Mouse (Mus musculus) regulatory T cell (primary cell): ENCODE measurements around the gene Tmem104.

Experiments used
- in situ Hi-C: fragments of 300-600 bp; cut with MboI, MseI; formaldehyde crosslinking; loops from one replicate; pipeline ENCODE4 v1.15.1; 2025; ENCODE audit warnings: high pct_unique_total_duplicates

The Tmem104 gene

DNA sequence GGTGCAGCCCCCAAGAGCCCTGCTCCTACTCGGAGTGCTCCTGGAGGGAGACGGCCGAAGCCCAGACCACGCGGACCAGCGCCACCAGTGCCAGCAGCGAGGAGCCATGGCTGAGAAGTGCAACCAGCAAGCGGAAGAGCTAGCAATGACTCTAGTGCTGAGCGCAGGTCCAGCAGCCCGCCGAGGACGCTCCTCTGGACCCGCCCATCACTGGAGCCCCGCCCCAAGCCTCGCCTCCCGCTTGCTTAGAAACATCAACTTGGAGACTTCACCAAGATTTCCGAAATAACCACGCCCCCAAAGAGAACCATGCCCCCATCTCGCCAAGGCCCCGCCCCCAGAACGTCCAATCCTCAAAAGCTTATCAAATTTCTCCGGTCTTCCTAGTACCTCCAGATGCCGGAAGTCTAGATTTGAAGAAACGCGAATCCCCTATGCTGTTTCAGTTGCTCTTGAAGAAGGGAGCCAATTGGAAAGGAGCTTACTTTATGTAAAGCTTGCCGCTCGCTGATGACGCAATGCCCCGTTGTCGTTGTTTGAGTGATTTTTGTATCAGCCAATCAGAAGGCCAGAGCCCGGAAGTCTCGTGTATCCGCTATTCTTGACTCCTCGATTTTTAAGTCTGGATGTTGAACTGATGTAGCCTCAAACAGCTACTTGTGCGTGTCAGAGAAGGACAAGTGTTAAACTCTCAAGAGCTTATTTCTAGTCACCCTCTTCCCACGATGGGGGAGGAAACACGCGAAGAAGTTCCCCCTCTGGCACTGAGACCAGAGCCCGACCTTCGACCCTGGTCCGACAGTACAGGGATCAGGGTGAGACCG lies 89.7 kb downstream of the Tmem104 start, which contains the start of gene Fdxr:
Gene Fdxr (minus strand): TSS at position 271 of the 824 bp plus-strand sequence.
- in situ Hi-C loops, result no loop called here

- in situ Hi-C loops, result no loop called here
Observed at GRCm38 (mm10) chr11:115277604-115277975, 90.3 kb downstream of the Tmem104 start.

DNA sequence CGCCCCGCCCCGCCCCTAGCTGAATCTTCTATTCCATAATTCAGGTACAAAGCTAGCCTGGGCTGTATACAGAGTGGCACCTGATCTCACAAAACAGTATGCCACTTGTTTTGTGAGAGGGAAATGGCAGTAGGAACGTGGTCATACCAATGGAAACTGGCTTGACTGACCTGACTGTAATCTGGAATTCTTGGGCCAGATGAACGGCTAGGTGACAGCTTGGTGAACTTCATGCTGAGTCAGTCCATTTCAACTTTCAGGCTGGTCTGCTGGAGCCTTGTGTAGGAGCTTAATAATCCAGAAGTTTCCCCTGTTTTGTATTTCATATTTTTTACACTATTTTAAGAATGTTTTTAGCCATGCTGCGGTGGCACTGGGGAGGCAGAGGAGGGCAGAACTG lies 90.9 kb downstream of the Tmem104 start:
- in situ Hi-C loops, result no loop called here

DNA sequence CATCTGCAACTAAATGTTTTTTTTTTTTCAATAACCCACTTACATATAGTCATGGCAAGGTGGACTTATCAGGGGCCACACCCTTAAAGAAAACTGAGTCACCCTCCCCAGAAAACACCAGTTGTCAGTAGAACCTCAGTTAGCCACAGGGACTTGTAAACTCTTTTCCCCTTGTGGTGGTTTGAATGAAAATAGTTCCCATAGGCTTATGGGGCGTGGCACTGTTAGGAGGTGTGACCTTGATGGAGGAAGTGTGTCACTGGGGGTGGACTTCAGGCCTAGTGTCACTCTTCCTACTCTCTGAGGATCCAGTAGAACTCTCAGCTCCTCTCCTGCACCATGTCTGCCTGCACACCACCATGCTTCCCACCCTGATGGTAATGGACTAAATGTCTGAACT lies 92.4 kb downstream of the Tmem104 start:
- in situ Hi-C loops, result no loop called here

- in situ Hi-C loops, result no loop called here
Observed at GRCm38 (mm10) chr11:115282295-115282694, 95.0 kb downstream of the Tmem104 start.

DNA sequence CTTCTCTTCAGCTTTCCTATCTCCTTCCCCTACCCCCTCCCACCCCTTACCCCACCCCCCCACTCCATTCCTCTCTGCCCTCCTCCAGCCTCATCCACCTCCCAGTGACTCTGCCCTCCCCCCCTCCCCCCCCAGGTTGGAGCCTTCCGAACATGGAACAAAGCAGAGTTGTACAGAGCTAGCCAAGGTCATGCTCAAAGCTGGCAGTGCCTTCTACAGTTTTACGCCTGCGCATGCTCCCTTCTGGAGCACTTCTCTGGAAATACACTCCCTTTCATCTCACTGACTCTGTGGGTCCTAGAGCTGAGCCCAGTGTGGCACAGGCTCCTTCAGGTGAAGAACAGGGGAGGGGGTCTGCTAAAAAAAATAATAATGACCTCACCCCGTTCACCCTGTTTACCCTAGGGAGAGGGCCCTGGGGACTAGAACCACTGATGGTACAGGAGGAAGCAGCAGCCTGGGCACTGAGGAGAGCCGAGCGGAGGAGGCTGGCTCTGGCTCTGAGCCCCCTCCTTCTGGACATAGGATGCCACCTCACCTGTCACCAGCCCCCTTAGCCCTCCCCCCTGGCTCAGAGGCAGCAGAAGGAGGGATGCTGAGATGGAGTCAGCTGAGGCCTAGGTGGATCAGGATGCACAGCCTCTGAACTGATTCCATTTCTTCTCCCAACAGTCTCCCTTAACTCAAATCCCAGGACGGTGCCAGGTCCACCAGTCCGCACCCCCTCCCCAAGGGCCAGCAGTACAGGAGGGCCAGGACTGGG lies 95.6 kb downstream of the Tmem104 start:
- in situ Hi-C loops, result no loop called here

GRCm38 (mm10) chr11:115283486-115283765 lies 96.1 kb downstream of the Tmem104 start:
- in situ Hi-C loops, result no loop called here

DNA sequence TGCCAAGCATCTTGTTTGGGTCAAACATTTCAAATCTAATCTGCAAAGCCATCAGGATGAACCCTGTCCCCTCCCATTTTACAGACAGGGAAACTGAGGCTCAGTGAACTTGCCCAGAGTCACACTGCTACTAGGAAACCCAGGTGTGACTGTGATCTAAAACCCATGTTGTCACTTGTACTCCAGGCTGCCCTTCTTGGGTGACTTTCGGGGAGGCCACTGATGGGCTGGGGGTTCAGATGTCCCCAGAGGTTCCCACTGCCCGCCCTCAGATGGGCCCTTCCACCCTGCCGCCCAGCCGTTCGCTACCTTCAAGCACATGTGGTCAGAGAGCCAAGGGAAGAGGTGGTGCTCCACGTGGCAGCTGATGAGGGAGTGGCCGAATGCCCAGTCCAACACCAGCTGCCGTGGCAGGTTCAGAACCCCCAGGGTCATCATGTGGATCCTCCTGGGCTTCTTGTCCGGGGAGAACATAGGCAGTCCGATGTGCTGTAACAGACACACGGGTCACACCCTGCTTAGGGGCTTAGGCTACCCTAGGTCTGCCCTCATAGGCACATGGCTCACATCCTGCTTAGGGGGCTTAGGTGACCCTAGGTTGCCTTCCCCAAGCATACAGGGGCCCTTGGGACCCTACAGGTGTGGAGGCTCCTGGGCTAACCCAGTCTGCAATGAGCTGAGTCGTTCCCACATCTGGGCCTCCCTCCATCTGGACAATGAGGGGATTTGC lies 96.8 kb downstream of the Tmem104 start:
- in situ Hi-C loops, result no loop called here

GRCm38 (mm10) chr11:115285282-115285681 lies 98.0 kb downstream of the Tmem104 start:
- in situ Hi-C loops, result no loop called here

- in situ Hi-C loops, result no loop called here
Observed at GRCm38 (mm10) chr11:115286201-115286993, 99.1 kb downstream of the Tmem104 start.

DNA sequence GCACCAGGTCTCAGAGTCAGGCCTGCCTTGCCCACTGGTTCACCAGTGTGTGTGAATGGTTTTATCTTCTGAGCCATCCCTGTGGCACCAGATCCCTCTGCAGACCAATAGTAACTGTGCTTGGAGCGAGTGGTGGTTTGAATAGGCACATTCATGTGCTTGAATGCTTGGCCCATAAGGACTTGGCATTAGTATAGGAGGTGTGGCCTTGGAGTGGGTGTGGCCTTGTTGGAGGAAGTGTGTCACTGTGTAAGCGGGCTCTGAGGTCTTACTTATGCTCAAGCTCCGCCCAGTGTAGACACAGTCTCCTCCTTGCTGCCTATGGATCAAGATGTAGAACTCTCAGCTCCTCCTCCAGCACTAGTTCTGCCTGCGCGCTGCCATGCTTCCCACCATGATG lies 100.1 kb downstream of the Tmem104 start:
- in situ Hi-C loops, result no loop called here

- in situ Hi-C loops, result no loop called here
Observed at GRCm38 (mm10) chr11:115288305-115288704, 101.0 kb downstream of the Tmem104 start.

- in situ Hi-C loops, result no loop called here
Observed at GRCm38 (mm10) chr11:115289885-115290284, 102.6 kb downstream of the Tmem104 start.

GRCm38 (mm10) chr11:115290314-115290713 lies 103.0 kb downstream of the Tmem104 start:
- in situ Hi-C loops, result no loop called here

- in situ Hi-C loops, result no loop called here
Observed at GRCm38 (mm10) chr11:115290919-115291318, 103.6 kb downstream of the Tmem104 start.

DNA sequence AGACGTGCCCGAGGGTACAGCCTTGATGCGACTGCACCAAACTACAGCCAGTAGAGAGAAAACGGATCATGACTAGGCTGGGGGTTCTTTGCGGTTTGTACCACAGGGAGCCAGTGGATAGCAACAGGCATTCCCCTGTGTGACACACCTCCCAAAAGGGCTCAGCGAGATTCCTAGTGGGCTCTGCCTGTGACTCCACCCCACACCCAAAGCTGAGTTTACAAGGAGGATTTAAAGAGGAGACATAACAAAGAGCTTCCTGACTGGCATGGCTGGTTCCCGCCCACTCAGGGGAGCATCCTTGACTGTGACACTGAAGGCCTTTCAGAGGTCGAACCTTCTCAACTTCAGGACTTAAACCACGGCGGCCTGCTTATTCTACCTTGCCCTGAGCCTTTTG lies 104.2 kb downstream of the Tmem104 start:
- in situ Hi-C loops, result no loop called here

DNA sequence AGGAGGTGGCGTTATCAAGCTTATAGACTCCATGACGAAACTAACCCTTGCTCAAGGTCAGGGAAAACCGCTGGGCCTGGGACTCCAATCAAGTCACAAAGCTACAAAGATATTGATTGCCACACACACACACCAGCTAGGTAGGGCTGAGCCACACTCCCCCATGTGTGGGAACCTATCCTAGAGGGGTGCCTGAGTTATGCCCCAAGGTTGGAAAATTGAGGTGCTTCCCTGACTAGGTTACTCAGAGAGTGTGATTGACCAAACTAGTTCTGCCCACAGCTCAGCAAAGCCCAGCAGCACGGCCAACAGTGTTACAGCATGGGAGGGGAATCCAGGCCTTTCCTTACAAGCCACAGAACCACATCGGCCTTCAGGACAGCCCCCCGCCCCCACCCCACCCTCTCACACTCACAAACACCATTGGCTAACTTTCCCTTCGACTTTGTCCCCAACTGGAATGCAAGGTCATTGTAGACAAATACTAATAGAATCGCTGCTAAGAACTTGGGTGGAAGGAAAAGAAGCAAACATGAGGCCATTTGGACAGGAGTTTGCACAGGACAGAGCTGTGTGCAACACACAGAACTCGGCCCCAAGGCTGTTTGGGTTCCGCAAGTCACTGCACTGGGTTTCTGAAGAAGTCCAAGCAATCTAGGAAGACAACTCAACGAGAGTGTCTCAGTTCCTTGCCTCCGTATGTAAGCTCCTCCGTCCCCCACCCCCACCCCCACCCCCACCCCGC lies 105.5 kb downstream of the Tmem104 start:
- in situ Hi-C loops, result no loop called here

DNA sequence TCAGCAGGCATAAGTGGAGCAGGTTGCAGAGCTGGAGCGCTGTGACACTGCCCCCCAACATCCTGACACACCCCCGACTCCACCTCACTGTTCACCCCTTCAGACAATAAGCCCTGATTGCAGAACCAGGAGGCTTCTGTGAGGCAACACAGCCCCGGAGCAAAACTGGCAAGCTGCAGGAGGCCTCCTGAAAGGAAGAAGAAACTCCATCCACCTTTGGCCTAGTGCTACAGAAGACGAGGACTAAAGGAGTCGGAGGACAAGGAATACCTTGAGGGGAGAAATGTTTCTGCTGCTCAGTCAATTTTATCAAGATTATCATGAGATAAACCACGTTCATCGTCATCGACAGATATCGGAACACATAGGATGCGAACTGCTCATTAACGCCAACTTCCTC lies 108.7 kb downstream of the Tmem104 start:
- in situ Hi-C loops, result no loop called here
